Comparison of ENCODE assay signal across 17 mouse cellular contexts in genomic region chr10:50135499-50135898, GRCm38 (mm10).
"Had no signal": no experiment of that assay in that cellular context is flagged by ENCODE, and none has a peak within 500 bp of the region (broad histone marks: within the 10 kb centered on the region; RNA-seq: fewer than 3 reads in every experiment).

No protein-coding gene starts in this region.

- H3K36me3 ChIP-seq: limb, embryonic 12.5 days; liver, embryonic 13.5 days; lung, embryonic 15.5 days; midbrain, embryonic 12.5 days; neural tube, embryonic 13.5 days; stomach, embryonic 15.5 days had no signal

- ATAC-seq: liver, postnatal 0 days; midbrain, embryonic 16.5 days had no signal

- H3K27ac ChIP-seq: limb, embryonic 12.5 days; liver, embryonic 13.5 days; lung, embryonic 15.5 days; macrophage; midbrain, embryonic 12.5 days; neural tube, embryonic 13.5 days; stomach, embryonic 15.5 days had no signal

- H3K9me3 ChIP-seq: limb, embryonic 12.5 days; liver, embryonic 13.5 days; lung, embryonic 15.5 days; midbrain, embryonic 12.5 days; neural tube, embryonic 13.5 days; stomach, embryonic 15.5 days had no signal

- H3K4me3 ChIP-seq: limb, embryonic 12.5 days; liver, embryonic 13.5 days; lung, embryonic 15.5 days; megakaryocyte, embryonic 14.5 days; midbrain, embryonic 12.5 days; neural tube, embryonic 13.5 days; stomach, embryonic 15.5 days had no signal

- H3K9ac ChIP-seq: limb, embryonic 12.5 days; liver, embryonic 13.5 days; liver, postnatal 0 days; lung, embryonic 15.5 days; midbrain, embryonic 12.5 days; neural tube, embryonic 13.5 days; stomach, embryonic 15.5 days had no signal

- H3K4me2 ChIP-seq: limb, embryonic 12.5 days; liver, embryonic 13.5 days; lung, embryonic 15.5 days; midbrain, embryonic 12.5 days; neural tube, embryonic 13.5 days; stomach, embryonic 15.5 days had no signal

- DNase-seq: kidney, postnatal 14 days; layer of hippocampus, postnatal 36 days; liver; liver, embryonic 13.5 days; liver, postnatal 0 days; lung, postnatal 14 days; retina, postnatal 1 day; right cerebral cortex, postnatal 4 days; thymus, postnatal 36 days had no signal

- H3K27me3 ChIP-seq: limb, embryonic 12.5 days; liver, embryonic 13.5 days; lung, embryonic 15.5 days; megakaryocyte, embryonic 14.5 days; midbrain, embryonic 12.5 days; neural tube, embryonic 13.5 days; stomach, embryonic 15.5 days had no signal

- H3K4me1 ChIP-seq: limb, embryonic 12.5 days; liver, embryonic 13.5 days; lung, embryonic 15.5 days; megakaryocyte, embryonic 14.5 days; midbrain, embryonic 12.5 days; neural tube, embryonic 13.5 days; stomach, embryonic 15.5 days had no signal
